Mouse (Mus musculus): ENCODE results near the gene Slc44a4. TPM values are rescaled to one million over a fixed set of nuclear protein-coding genes. Genes with fewer than 3 reads are reported as not detected.
"Not testable (repeated sequence)": the region's sequence is repeated elsewhere in the genome, so short reads cannot be mapped to it uniquely, and the experiment has no call there.

Gene Slc44a4
- total RNA-seq, 2 experiments from 2014 or later: 0.45 to 0.79 TPM

DNA sequence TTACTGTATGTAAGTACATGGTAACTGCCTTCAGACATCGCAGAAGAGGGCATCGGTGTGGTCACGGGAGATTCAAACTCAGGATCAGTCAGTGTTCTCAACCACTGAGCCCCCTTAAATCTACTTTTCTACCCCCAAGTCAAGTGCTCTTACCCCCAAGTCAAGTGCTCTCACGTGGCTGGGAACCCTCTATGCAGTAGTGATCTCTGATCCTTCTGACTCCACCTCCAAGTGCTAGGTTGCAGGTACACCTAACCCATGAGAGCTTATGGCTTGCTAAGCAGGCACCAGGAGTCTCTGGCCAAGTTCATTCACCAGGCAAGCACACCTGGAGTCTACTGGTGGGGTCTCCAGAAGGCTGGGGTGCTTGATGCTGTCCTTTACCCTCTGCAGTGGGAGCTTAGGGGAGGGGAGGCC lies 35.3 kb downstream of the Slc44a4 start:
- no peak overlapping the region for H3K4me3 ChIP-seq
- no peak for TF ChIP-seq CTCF (IDR thresholded peaks at IDR 0.05)
- no peak overlapping the region for H3K27ac ChIP-seq
- DNase-seq (ENCODE audit: extremely low spot score in 1 of 2, low spot score in 2 of 2): no peak
- intact Hi-C loops (cut with DNase I): no loop called here

DNA sequence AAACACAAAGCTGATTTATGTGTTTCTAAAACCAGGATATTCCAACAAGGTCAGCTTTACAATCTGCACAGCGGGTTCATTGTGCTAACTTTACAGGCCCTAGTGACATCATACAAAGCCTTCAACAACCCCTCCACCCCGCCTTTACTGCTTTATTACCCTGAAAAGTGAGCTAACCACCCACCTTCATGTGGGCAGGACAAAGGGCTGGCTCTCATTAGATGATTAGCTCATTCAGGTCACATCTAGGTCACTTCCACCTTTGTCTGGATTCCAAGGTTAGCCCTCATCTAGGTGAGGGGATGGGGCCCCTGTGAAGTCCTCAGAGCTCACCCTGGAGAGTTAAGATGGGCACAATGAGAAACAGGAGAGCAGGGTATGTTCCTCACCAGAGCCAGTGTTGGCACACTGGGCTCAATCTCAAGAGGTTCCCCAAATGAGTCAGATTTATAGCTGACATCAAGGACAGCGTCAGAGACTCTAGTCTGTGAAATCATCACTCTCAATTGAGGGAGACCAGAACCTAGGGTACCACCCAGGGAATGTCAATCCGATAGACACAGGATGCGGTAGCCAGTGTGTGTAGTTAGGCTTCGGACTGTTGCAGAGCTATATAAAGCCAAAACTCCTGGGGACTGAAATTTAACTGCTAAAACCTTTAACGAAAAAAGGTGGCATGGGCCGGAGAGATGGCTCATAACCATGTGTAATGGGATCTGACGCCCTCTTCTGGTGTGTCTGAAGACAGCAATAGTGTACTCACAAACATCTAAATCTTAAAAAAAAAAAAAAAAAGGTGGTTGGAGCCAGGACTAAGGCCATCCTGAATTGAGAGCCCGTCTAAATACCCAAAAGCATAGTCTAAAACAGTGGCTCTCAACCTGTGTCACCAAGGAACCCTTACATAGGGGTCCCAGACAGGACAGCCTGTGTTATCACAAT lies 36.5 kb downstream of the Slc44a4 start:
- DNase-seq (ENCODE audit: extremely low spot score in 1 of 2, low spot score in 2 of 2): no peak
- peak; percentile 41 for TF ChIP-seq CTCF (IDR thresholded peaks at IDR 0.05)
- intact Hi-C loops (cut with DNase I): loop anchor here (2.0 kb wide), 2 partner anchors 20 to 100 kb away; partner anchors contain the start of genes Nelfe, Neu1 and Skiv2l
- H3K27ac ChIP-seq: peak overlapping the region; percentile 97
- peak overlapping the region; percentile 61 for H3K4me3 ChIP-seq

DNA sequence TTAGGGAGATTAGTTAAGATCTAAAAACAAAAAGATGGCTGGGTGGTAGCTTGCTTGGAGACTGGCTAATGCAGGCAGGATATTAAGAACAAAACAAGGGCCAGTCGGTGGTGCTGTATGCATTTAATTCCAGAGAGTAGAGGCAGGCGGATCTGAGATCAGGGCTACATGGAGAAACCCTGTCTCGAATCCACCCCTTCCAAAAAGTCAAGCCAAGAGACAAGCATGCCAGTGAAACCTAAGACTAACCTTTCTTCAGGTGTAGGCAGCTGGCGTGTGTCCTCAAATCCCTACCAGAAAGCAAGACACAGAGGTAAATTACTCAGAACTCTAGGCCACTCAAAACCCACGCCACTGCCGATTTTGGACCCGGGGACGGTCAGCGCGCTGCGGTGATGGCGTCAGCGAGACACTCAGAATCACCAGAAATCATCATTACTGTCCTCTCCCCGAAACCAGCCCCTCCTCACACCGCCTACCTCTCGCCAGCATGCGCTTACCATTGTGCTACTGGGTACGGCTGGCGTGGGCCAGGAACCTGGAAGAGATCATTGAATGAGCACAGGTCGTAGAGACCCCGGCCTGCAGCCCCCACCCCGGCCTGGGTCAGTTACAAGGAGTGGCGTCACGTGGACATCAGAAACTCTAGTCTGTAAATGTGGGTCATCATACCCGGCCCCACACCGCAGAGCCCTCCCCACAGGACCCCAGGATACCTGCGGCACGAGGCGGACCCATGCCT lies 37.5 kb downstream of the Slc44a4 start:
- peak overlapping the region; percentile 97 for H3K27ac ChIP-seq
- intact Hi-C loops (cut with DNase I): loop anchor here (1.0 to 2.0 kb wide), 3 partner anchors 21 to 101 kb away; partner anchors contain the start of genes Lsm2, Nelfe, Neu1 and Skiv2l
- TF ChIP-seq CTCF (IDR thresholded peaks at IDR 0.05): no peak
- DNase-seq (ENCODE audit: extremely low spot score in 1 of 2, low spot score in 2 of 2): peak; percentile 24 to 53
- H3K4me3 ChIP-seq: peak overlapping the region; percentile 61

DNA sequence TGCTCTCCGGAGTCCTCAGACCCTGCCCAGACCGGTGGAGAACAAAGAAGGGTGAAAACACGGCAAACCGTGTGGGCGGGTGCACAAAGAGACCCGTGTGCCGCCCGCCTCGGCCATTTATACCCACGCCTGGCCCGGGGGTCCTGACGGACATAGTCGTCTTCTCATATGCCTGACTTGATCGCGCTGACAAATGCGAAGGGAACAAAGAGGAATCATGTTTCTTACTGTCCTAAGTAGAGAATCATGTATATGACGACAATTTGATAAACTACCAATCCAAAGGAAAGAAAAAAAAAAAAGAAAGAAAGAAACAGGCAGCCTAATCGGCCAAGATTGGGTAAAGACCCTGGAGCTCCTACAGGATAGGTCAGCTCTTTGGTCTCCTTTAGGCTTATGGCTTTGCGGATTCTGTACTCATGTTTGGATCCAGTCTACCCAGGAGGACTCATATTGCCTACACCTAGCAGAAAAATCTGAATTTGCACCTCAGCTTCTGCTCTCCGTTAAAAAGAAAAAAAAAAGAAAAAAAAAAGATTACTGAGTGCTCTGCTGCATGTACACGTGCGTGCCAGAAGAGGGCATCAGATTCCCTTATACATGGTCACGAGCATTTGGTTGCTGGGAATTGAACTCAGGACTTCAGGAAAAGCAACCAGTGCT lies 38.2 kb downstream of the Slc44a4 start:
- Histone ChIP-seq H3K4me3 (peak overlapping the region; percentile 61), H3K27ac (peak overlapping the region; percentile 97)
- TF ChIP-seq CTCF (IDR thresholded peaks at IDR 0.05): peak; percentile 74
- peak; percentile 73 to 79 for DNase-seq (ENCODE audit: extremely low spot score in 1 of 2, low spot score in 2 of 2)
- intact Hi-C loops (cut with DNase I): loop anchor here (1.0 kb wide), 1 partner anchor 29 kb away; the partner anchor contains the start of gene Lsm2

DNA sequence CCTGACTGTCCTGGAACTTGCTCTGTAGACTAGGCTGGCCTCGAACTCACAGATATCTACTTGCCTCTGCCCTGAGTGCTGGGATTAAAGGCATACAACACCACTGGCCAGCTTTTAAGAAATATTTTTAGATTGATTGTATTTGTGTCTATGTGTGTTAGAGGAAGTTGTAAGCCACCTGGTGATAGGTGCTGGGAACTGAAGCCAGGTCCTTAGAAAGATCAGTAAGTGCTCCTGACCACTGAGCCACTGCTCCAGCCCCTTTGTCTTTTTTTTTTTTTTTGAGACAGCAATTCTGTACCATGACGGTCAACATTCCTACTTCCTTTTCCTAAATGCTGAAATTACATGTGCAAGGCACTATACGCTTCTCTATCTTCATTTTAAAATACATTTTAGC lies 39.0 kb downstream of the Slc44a4 start:
- no peak overlapping the region for H3K4me3 ChIP-seq
- TF ChIP-seq CTCF (IDR thresholded peaks at IDR 0.05): no peak
- intact Hi-C loops (cut with DNase I): no loop called here

DNA sequence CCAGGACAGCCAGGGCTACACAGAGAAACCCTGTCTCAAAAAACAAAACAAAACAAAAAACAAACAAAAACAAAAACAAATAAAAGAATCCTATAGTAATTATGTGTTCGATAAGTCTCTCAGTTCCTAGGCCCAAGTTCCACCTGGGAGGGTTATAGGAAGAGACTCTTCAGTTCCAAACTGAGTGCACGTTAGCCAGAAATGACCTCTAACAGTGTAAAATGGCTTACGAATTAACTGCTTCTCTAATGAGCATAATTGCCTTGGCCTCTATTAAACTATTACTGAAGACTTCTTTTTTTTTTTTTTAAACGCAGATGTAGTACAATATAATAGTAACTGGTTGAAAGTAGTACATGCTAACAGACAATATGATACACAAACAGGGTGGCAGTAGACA lies 39.6 kb downstream of the Slc44a4 start:
- intact Hi-C loops (cut with DNase I): no loop called here
- TF ChIP-seq CTCF (IDR thresholded peaks at IDR 0.05): no peak
- DNase-seq (ENCODE audit: extremely low spot score in 1 of 2, low spot score in 2 of 2): no peak
- no peak overlapping the region for H3K27ac ChIP-seq
- no peak overlapping the region for H3K4me3 ChIP-seq

More for the DNA sequence above, 39.0 kb downstream of the Slc44a4 start:
- H3K27ac ChIP-seq: no peak overlapping the region
- no peak for DNase-seq (ENCODE audit: extremely low spot score in 1 of 2, low spot score in 2 of 2)

DNA sequence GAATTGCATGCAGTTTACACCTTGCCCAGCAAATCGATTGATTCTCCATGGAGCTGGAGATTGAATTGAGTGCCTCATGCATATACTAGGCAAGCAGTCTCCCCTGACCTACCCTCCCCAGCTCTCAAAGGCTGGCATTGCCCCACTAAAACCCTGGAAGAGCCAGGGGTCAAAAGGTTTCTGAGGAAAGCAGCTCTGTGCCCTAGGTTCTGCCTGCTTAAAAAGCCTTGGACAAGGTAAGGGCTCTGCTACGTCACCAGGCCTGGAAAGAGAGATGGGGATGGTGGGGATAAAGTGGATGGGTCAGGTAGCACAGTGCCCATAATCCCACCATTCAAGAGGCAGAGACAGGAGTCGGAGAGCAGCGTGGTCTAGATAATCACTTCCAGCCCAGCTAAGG lies 40.6 kb downstream of the Slc44a4 start:
- no peak overlapping the region for H3K27ac ChIP-seq
- no peak for DNase-seq (ENCODE audit: extremely low spot score in 1 of 2, low spot score in 2 of 2)
- no peak overlapping the region for H3K4me3 ChIP-seq
- intact Hi-C loops (cut with DNase I): no loop called here
- no peak for TF ChIP-seq CTCF (IDR thresholded peaks at IDR 0.05)

DNA sequence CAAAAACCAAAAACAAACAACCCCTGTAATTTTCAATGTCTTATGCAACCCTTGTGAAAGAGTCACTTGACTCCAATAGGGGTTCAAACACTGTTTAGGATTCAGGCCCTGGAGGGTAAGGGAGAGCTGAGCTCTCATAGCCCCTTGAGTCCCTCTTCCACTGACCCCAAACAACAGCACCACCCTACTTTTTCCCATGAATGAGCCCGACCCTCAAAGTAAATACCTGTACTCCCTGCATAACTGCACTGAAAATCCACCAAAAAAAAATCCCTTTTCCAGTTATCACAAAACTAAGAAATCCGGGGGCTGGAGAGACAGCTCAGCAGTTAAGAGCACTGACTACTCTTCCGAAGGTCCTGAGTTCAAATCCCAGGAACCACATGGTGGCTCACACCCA lies 41.6 kb downstream of the Slc44a4 start:
- intact Hi-C loops (cut with DNase I): loop anchor here (1.0 kb wide), 1 partner anchor 24 kb away; no protein-coding TSS in a partner anchor

DNA sequence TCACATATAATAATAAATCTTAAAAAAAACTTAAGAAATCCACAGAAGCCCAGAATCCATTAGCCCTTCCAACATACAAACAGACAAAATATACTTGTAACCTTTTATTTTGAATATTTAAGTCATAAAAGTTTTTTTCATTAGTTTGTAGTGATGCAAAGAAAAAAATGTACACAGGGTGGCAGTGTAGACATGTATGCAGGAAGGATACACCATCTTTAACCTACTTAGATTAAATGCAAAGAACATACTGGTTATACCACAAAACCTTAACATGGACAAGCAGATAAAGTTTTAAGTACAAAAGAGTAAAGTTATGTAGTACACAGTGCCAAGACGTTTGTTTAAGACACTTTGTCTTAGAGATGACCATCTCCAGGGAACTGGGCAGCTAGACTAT lies 42.1 kb downstream of the Slc44a4 start:
- intact Hi-C loops (cut with DNase I): loop anchor here (1.0 kb wide), 1 partner anchor 24 kb away; no protein-coding TSS in a partner anchor
- peak; percentile 60 for TF ChIP-seq CTCF (IDR thresholded peaks at IDR 0.05)
- no peak for DNase-seq (ENCODE audit: extremely low spot score in 1 of 2, low spot score in 2 of 2)
- Histone ChIP-seq H3K4me3 (no peak overlapping the region), H3K27ac (no peak overlapping the region)

More for the DNA sequence above, 41.6 kb downstream of the Slc44a4 start:
- Histone ChIP-seq H3K4me3 (no peak overlapping the region), H3K27ac (no peak overlapping the region)
- no peak for TF ChIP-seq CTCF (IDR thresholded peaks at IDR 0.05)
- no peak for DNase-seq (ENCODE audit: extremely low spot score in 1 of 2, low spot score in 2 of 2)

DNA sequence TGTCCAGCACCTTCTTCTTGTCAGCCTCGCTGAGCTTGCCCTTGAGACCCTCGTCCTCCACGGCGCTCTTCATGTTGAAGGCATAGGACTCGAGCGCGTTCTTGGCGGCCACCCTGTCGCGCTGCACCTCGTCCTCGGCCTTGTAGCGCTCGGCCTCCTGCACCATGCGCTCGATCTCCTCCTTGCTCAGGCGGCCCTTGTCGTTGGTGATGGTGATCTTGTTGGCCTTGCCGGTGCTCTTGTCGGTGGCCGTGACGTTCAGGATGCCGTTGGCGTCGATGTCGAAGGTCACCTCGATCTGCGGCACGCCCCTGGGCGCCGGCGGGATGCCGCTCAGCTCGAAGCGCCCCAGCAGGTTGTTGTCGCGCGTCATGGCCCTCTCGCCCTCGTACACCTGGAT lies 43.0 kb downstream of the Slc44a4 start:
- H3K27ac ChIP-seq; H3K4me3 ChIP-seq; DNase-seq (ENCODE audit: extremely low spot score in 1 of 2, low spot score in 2 of 2); intact Hi-C loops (cut with DNase I): not testable (repeated sequence)

DNA sequence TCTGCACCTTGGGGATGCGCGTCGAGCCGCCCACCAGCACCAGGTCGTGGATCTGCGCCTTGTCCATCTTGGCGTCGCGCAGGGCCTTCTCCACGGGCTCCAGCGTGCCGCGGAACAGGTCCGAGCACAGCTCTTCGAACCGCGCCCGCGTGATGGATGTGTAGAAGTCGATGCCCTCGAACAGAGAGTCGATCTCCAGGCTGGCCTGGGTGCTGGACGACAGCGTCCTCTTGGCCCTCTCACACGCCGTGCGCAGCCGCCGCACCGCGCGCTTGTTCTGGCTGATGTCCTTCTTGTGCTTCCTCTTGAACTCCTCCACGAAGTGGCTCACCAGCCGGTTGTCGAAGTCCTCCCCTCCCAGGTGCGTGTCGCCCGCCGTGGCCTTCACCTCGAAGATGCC lies 43.7 kb downstream of the Slc44a4 start:
- intact Hi-C loops (cut with DNase I); H3K27ac ChIP-seq; H3K4me3 ChIP-seq; DNase-seq (ENCODE audit: extremely low spot score in 1 of 2, low spot score in 2 of 2): not testable (repeated sequence)

DNA sequence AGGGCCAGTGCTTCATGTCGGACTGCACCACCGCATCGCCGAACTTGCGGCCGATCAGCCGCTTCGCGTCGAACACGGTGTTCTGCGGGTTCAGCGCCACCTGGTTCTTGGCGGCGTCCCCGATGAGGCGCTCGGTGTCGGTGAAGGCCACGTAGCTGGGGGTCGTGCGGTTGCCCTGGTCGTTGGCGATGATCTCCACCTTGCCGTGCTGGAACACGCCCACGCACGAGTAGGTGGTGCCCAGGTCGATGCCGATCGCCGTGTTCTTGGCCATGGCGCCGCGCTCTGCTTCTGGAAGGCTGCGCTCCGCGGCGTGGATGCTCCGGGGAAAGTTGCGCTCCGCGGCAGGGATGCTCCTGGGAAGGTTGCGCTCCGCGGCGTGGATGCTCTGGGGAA lies 44.5 kb downstream of the Slc44a4 start:
- intact Hi-C loops (cut with DNase I); DNase-seq (ENCODE audit: extremely low spot score in 1 of 2, low spot score in 2 of 2); H3K27ac ChIP-seq: not testable (repeated sequence)
- H3K4me3 ChIP-seq: peak overlapping the region; percentile 59

DNA sequence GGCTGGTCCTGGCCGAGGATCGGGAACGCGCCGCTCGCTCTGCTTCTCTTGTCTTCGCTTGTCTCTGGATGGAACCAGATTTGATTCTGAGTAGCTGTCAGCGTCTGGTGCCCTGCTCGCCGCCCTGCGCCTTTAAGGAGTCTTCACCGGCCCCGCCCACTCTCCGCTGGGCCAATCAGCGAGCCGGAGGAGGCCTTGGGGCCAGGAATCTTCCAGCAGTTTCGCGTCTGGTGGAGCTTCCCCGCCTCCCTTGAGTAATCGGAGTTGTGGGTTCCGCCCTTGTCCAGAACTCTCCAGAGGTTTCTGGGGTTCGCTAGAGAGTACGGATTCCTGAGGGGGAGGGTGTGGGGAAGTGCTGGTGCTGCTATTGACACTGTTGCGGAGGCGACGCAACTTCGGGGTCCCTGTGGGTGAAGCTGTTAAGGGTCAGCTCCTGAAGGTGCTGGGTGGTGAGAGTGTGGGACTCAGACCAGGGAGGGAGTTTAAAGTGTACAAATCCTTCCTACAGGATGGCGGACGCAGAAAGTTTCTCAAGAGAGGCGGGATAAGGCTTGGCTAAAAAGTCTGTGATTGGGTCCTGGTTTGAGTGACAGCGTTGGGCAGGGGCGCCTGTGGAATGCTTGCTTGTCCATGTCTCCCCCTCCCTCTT lies 45.0 kb downstream of the Slc44a4 start, which contains the start of gene Hspa1b:
Gene Hspa1b, minus strand, starts transcription at position 109 of the 649 bp plus-strand sequence.
- peak within 1 kb of the TSS; percentile 91 for H3K27ac ChIP-seq
- intact Hi-C loops (cut with DNase I): not testable (repeated sequence)
- peak within 1 kb of the TSS; percentile 59 for H3K4me3 ChIP-seq
- DNase-seq (ENCODE audit: extremely low spot score in 1 of 2, low spot score in 2 of 2): peak; percentile 75 to 80

Measured in left cerebral cortex, adult 2 months (tissue).